ENCODE assay signal across 8 mouse cellular contexts in genomic region chr12:84408819-84409507, GRCm38 (mm10). TPM values are rescaled to one million over a fixed set of nuclear protein-coding genes. Genes with fewer than 3 reads are reported as not detected.
DNase-seq lines count a peak whose midpoint lies in the region; ATAC-seq and TF ChIP-seq lines count a peak whose summit lies in the region.

Entpd5 (minus strand) TSS chr12:84409029.
Bbof1 (plus strand) TSS chr12:84409071.

- ATAC-seq in heart, embryonic 11.5 days (replicated peaks; ENCODE audit: insufficient number of reproducible peaks, low FRiP score, low TSS enrichment): peak; percentile 91
- ATAC-seq in kidney, embryonic 16.5 days (ENCODE audit: low FRiP score, low TSS enrichment): peak; percentile 95

- H3K4me2 ChIP-seq in heart, embryonic 11.5 days: peak within 1 kb of the TSS; percentile 89
- peak within 1 kb of the TSS; percentile 91 for H3K4me2 ChIP-seq in kidney, embryonic 16.5 days (replicated peaks; ENCODE audit: low read depth, low read length)
- peak within 1 kb of the TSS; percentile 99 for H3K4me2 ChIP-seq in myocyte (ENCODE audit: low read depth)

- peak within 1 kb of the TSS; percentile 86 for H3K4me3 ChIP-seq in bone marrow macrophage, adult 2 months (ENCODE audit: insufficient read depth, low read length)
- peak within 1 kb of the TSS; percentile 70 for H3K4me3 ChIP-seq in embryonic fibroblast, embryonic 13.5 days (ENCODE audit: insufficient read depth, low read length)
- peak within 1 kb of the TSS; percentile 82 for H3K4me3 ChIP-seq in heart, embryonic 11.5 days (ENCODE audit: low read depth, low read length)
- peak within 1 kb of the TSS; percentile 90 for H3K4me3 ChIP-seq in kidney, embryonic 16.5 days (ENCODE audit: low read length)
- peak within 1 kb of the TSS; percentile 87 for H3K4me3 ChIP-seq in liver, adult 2 months (ENCODE audit: insufficient read depth, low read depth, low read length)
- H3K4me3 ChIP-seq in myocyte: peak within 1 kb of the TSS; percentile 58

- H3K4me1 ChIP-seq in bone marrow macrophage, adult 2 months (ENCODE audit: control insufficient read depth, insufficient read depth, low read length): peaks cover 8% of the 10 kb centered on the region; the same call in 1 of the 2 replicates
- no peaks in the 10 kb centered on the region; the same call in 1 of the 2 replicates for H3K4me1 ChIP-seq in embryonic fibroblast, embryonic 13.5 days (ENCODE audit: control insufficient read depth, insufficient read depth, low read length)
- H3K4me1 ChIP-seq in heart, embryonic 11.5 days (ENCODE audit: control insufficient read depth, insufficient read depth, low read length): peaks cover 3% of the 10 kb centered on the region; the same call in 1 of the 2 replicates
- peaks cover 7% of the 10 kb centered on the region; the same call in 1 of the 2 replicates for H3K4me1 ChIP-seq in kidney, embryonic 16.5 days (ENCODE audit: insufficient read depth, low read length)
- peaks cover 4% of the 10 kb centered on the region; the same call in 1 of the 2 replicates for H3K4me1 ChIP-seq in liver, adult 2 months (ENCODE audit: control insufficient read depth, insufficient read depth, low read length)

- 2% methylated on average over 57 of the region's 63 CpGs for WGBS in heart, embryonic 11.5 days (ENCODE audit: insufficient replicate concordance)
- 2% methylated on average over 41 of the region's 63 CpGs for WGBS in kidney, embryonic 16.5 days
- 2% methylated on average over 62 of the region's 63 CpGs for WGBS in liver, adult 2 months

- H3K9me3 ChIP-seq in heart, embryonic 11.5 days (replicated peaks; ENCODE audit: control insufficient read depth, low read length): no peaks in the 10 kb centered on the region
- no peaks in the 10 kb centered on the region for H3K9me3 ChIP-seq in kidney, embryonic 16.5 days (ENCODE audit: low read length)

- H3ac ChIP-seq in myocyte (ENCODE audit: control insufficient read depth, insufficient read length): peak within 1 kb of the TSS; percentile 65

- TF ChIP-seq POLR2A in bone marrow macrophage, adult 2 months (IDR thresholded peaks at IDR 0.05; ENCODE audit: borderline replicate concordance, low read depth, low read length): no peak
- peak; percentile 67 for TF ChIP-seq POLR2A in embryonic fibroblast, embryonic 13.5 days (IDR thresholded peaks at IDR 0.05; ENCODE audit: low read depth, low read length)
- peak; percentile 49; the same call in 1 of the 2 replicates for TF ChIP-seq POLR2A in liver, adult 2 months (IDR thresholded peaks at IDR 0.05; ENCODE audit: extremely low read depth, insufficient read depth, low read length)
- peak; percentile 93 for TF ChIP-seq POLR2A in myocyte (IDR thresholded peaks at IDR 0.05; ENCODE audit: insufficient read length, low read depth)

- DNase-seq in A20 (ENCODE audit: low read depth, low spot score): peak; percentile 91
- peak; percentile 56 for DNase-seq in liver, adult 2 months (ENCODE audit: extremely low read depth, low read depth, low spot score)
- DNase-seq in splenic B cell, adult 2 months (ENCODE audit: low read depth, low spot score): peak; percentile 91

- no peak within 1 kb of the TSS for H3K27ac ChIP-seq in bone marrow macrophage, adult 2 months (ENCODE audit: insufficient read depth, low read depth, low read length)
- H3K27ac ChIP-seq in embryonic fibroblast, embryonic 13.5 days (ENCODE audit: insufficient read depth, low read length): no peak within 1 kb of the TSS
- peak within 1 kb of the TSS; percentile 85 for H3K27ac ChIP-seq in heart, embryonic 11.5 days (ENCODE audit: low read depth, low read length)
- H3K27ac ChIP-seq in kidney, embryonic 16.5 days (ENCODE audit: low read length): peak within 1 kb of the TSS; percentile 84
- H3K27ac ChIP-seq in liver, adult 2 months (replicated peaks; ENCODE audit: insufficient read depth, low read depth, low read length): peak within 1 kb of the TSS; percentile 66

- no peaks in the 10 kb centered on the region for H3K27me3 ChIP-seq in heart, embryonic 11.5 days (ENCODE audit: control insufficient read depth, insufficient read depth, low read length)
- H3K27me3 ChIP-seq in kidney, embryonic 16.5 days (ENCODE audit: insufficient read depth, low read length): peaks cover 3% of the 10 kb centered on the region; the same call in 1 of the 2 replicates
- H3K27me3 ChIP-seq in liver, adult 2 months (ENCODE audit: control insufficient read depth, insufficient read depth, low read length): no peaks in the 10 kb centered on the region
- H3K27me3 ChIP-seq in myocyte (ENCODE audit: control insufficient read depth, insufficient read depth, insufficient read length): no peaks in the 10 kb centered on the region
- H3K27me3 ChIP-seq in splenic B cell, adult 2 months (ENCODE audit: control insufficient read depth, insufficient read depth, low read length, poor library complexity, severe bottlenecking): no peaks in the 10 kb centered on the region

- peaks cover 2% of the 10 kb centered on the region; the same call in 1 of the 2 replicates for H3K79me2 ChIP-seq in liver, adult 2 months (ENCODE audit: control insufficient read depth, insufficient read depth, low read length)
- H3K79me2 ChIP-seq in myocyte (ENCODE audit: control insufficient read depth, insufficient read depth): no peaks in the 10 kb centered on the region

- H3K9ac ChIP-seq in heart, embryonic 11.5 days (ENCODE audit: low read depth, low read length): peak within 1 kb of the TSS; percentile 92
- peak within 1 kb of the TSS; percentile 88 for H3K9ac ChIP-seq in kidney, embryonic 16.5 days (replicated peaks; ENCODE audit: low read length)
- H3K9ac ChIP-seq in liver, adult 2 months (ENCODE audit: low read depth, low read length): peak within 1 kb of the TSS; percentile 87

- TF ChIP-seq CTCF in bone marrow macrophage, adult 2 months (IDR thresholded peaks at IDR 0.05; ENCODE audit: low read depth, low read length): no peak
- no peak for TF ChIP-seq CTCF in embryonic fibroblast, embryonic 13.5 days (IDR thresholded peaks at IDR 0.05; ENCODE audit: borderline replicate concordance, insufficient read depth, low read length)
- TF ChIP-seq CTCF in liver, adult 2 months (IDR thresholded peaks at IDR 0.05; ENCODE audit: low read depth, low read length): no peak

- no peaks in the 10 kb centered on the region for H3K36me3 ChIP-seq in heart, embryonic 11.5 days (ENCODE audit: control insufficient read depth, insufficient read depth, low read length)
- no peaks in the 10 kb centered on the region for H3K36me3 ChIP-seq in kidney, embryonic 16.5 days (ENCODE audit: insufficient read depth, low read length)
- H3K36me3 ChIP-seq in liver, adult 2 months (ENCODE audit: control insufficient read depth, insufficient read depth, low read length): no peaks in the 10 kb centered on the region
- no peaks in the 10 kb centered on the region for H3K36me3 ChIP-seq in myocyte (ENCODE audit: control insufficient read depth, insufficient read depth)
- H3K36me3 ChIP-seq in splenic B cell, adult 2 months (ENCODE audit: control insufficient read depth, insufficient read depth, low read length, poor library complexity, severe bottlenecking): no peaks in the 10 kb centered on the region

TF ChIP-seq in myocyte, 11 proteins besides CTCF, POLR2A, EP300 and RAD21:
- no peak for TF ChIP-seq TCF12 (IDR thresholded peaks at IDR 0.05; ENCODE audit: insufficient read depth, poor library complexity, severe bottlenecking)
- TF ChIP-seq REST (IDR thresholded peaks at IDR 0.05; ENCODE audit: insufficient read depth, insufficient read length): no peak
- TF ChIP-seq CEBPB (IDR thresholded peaks at IDR 0.05; ENCODE audit: insufficient read depth, poor library complexity, severe bottlenecking): no peak
- peak; percentile 78 for TF ChIP-seq POLR2AphosphoS2 (IDR thresholded peaks at IDR 0.05; ENCODE audit: insufficient read length, low read depth)
- TF ChIP-seq MYOD1 (IDR thresholded peaks at IDR 0.05; ENCODE audit: control insufficient read depth in 1 of 3, insufficient read length in 2 of 3, low read depth in 2 of 3): peak in 1 of 3 experiments; percentile 11
- TF ChIP-seq MAX (IDR thresholded peaks at IDR 0.05; ENCODE audit: low read depth): no peak
- no peak for TF ChIP-seq TCF3 (IDR thresholded peaks at IDR 0.05; ENCODE audit: insufficient read length, low read depth)
TF ChIP-seq in myocyte: peak in this region for 2.

RNA-seq across cellular contexts. Expression of gene Entpd5, which starts in this region (rescaled TPM):
- 14.2 and 18.7 TPM in 2 replicates for polyA plus RNA-seq in bone marrow macrophage, adult 2 months (2012; ENCODE audit: insufficient read depth, insufficient read length, missing spikeins)
- 13.7 and 14.6 TPM in 2 replicates for polyA plus RNA-seq in embryonic fibroblast, embryonic 13.5 days (2011; ENCODE audit: insufficient read length, low read depth, missing spikeins)
- 26.9 and 29.0 TPM in 2 replicates for polyA plus RNA-seq in heart, embryonic 11.5 days (2014; fragmentation: Nextera tagmentation; extraction: Ambion mirVana)
- 57.7 and 68.8 TPM in 2 replicates for polyA plus RNA-seq in kidney, embryonic 16.5 days (2015; fragmentation: Nextera tagmentation; extraction: Ambion mirVana)
- total RNA-seq in liver, adult 2 months (2014; rRNA removed): 157 and 161 TPM in 2 replicates
- polyA plus RNA-seq in liver, adult 2 months (2012; rRNA removed): 52.6 and 62.7 TPM in 2 replicates
- 6.3 TPM for polyA plus RNA-seq in myocyte (2012; fragmentation: generic; extraction: Trizol)

RNA-seq across cellular contexts. Expression of gene Bbof1, which starts in this region (rescaled TPM):
- polyA plus RNA-seq in bone marrow macrophage, adult 2 months (2012; ENCODE audit: insufficient read depth, insufficient read length, missing spikeins): 0.90 and 1.2 TPM in 2 replicates
- 0.22 and 0.95 TPM in 2 replicates for polyA plus RNA-seq in embryonic fibroblast, embryonic 13.5 days (2011; ENCODE audit: insufficient read length, low read depth, missing spikeins)
- polyA plus RNA-seq in heart, embryonic 11.5 days (2014; fragmentation: Nextera tagmentation; extraction: Ambion mirVana): 1.1 and 2.5 TPM in 2 replicates
- 1.5 and 2.2 TPM in 2 replicates for polyA plus RNA-seq in kidney, embryonic 16.5 days (2015; fragmentation: Nextera tagmentation; extraction: Ambion mirVana)
- total RNA-seq in liver, adult 2 months (2014; rRNA removed): 0.18 and 0.27 TPM in 2 replicates
- not detected in 2 replicates for polyA plus RNA-seq in liver, adult 2 months (2012; rRNA removed)
- 0.38 TPM for polyA plus RNA-seq in myocyte (2012; fragmentation: generic; extraction: Trizol)

Comparison
In these comparisons a context has a peak if more than half of its experiments do, and no peak if none do; other contexts are left out.
1. H3K27ac ChIP-seq: peak in heart, embryonic 11.5 days (single experiment), kidney, embryonic 16.5 days (single experiment) and liver, adult 2 months (single experiment); none in bone marrow macrophage, adult 2 months (single experiment) and embryonic fibroblast, embryonic 13.5 days (single experiment).
2. Peak in every context shown above with its lines, with median percentiles within 50 percentile points of each other: DNase-seq, H3K4me3 ChIP-seq, H3K4me2 ChIP-seq and H3K9ac ChIP-seq.